Mouse (Mus musculus) liver, embryonic 14.5 days (tissue): ENCODE measurements around the gene Wdr34.

Source experiments
- CTCF ChIP-seq: IDR thresholded peaks from 2 replicates; pipeline ENCODE4 v1.5.1; 2016; ENCODE audit warnings: antibody characterized with exemption, low read depth, control low read depth
- EP300 ChIP-seq: IDR thresholded peaks from 2 replicates; pipeline ENCODE4 v1.6.1; 2016; ENCODE audit warnings: antibody characterized with exemption, low read depth

GRCm38 (mm10) chr2:30032244-30032846 is 16.3 kb downstream of the Wdr34 start:
- TF ChIP-seq CTCF (peak; percentile 51), EP300 (no peak)
